In the genomic region with DNA sequence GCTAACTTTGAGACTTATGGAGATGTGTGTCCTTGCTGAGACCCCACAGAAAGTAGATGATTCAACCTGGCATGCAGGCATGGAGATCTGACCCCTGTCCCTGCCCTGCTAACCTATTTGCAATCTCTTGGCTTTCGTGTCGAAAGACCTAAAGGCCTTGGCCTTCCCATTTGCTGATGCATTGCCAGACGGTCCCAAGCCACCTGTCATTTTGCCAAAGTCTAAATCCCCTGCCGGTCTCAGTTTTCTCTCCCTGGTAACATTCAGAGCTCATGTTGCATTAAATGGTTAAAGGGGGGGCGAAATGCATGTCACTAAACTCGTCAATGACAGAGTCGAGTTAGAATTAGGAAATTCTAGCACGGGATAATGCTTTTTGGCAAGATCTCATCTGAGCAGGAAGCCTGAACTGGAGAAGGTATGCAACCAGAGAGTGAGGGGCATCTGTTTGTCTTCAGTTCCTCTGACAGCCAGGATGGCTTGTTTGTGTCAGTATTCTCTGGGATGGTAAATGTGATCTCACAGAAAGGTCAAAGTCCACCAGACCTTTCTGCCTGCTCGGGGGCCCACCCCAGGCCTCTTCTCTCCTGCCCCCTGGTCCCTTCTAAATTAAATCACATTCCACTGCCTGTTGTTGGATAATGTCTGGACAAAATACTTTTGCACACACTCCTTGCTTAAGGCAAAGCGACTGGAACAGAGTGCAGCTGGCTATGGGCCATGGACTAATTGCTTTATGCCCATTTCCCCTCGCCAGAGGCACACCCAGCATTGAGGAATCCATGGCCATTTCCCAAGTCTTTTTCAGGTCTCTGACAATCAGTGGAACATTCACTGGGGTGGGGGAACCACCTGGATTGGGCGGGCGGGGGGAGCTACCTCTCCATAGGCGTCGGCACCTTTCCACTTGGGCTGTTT, we compare ENCODE assay signal across 8 mouse cellular contexts.
A peak's percentile ranks its signal among the peaks of the same experiment; 100 is the strongest.
DNase-seq lines count a peak whose midpoint lies in the region; ATAC-seq and TF ChIP-seq lines count a peak whose summit lies in the region.

No protein-coding gene starts in this region.

- no peaks in the 10 kb centered on the region for H3K9me3 ChIP-seq in midbrain, postnatal 0 days (ENCODE audit: low read length)
- H3K9me3 ChIP-seq in midbrain, embryonic 14.5 days (ENCODE audit: control insufficient read depth, low read length), result no peaks in the 10 kb centered on the region
- H3K9me3 ChIP-seq in lung, embryonic 15.5 days, result no peaks in the 10 kb centered on the region

- no peak overlapping the region for H3K4me3 ChIP-seq in midbrain, postnatal 0 days (ENCODE audit: low read depth, low read length)
- H3K4me3 ChIP-seq in midbrain, embryonic 14.5 days (replicated peaks; ENCODE audit: low read depth, low read length), result no peak overlapping the region
- no peak overlapping the region for H3K4me3 ChIP-seq in lung, embryonic 15.5 days

- no peaks in the 10 kb centered on the region for H3K27me3 ChIP-seq in midbrain, postnatal 0 days (ENCODE audit: insufficient read depth, low read length)
- H3K27me3 ChIP-seq in midbrain, embryonic 14.5 days (ENCODE audit: control insufficient read depth, insufficient read depth, low read length), result no peaks in the 10 kb centered on the region
- H3K27me3 ChIP-seq in lung, embryonic 15.5 days, result no peaks in the 10 kb centered on the region

- no peak overlapping the region for H3K9ac ChIP-seq in midbrain, postnatal 0 days (replicated peaks; ENCODE audit: low read length, poor library complexity, severe bottlenecking)
- no peak overlapping the region for H3K9ac ChIP-seq in midbrain, embryonic 14.5 days (replicated peaks; ENCODE audit: low read length)
- H3K9ac ChIP-seq in lung, embryonic 15.5 days, result no peak overlapping the region

- H3K4me1 ChIP-seq in midbrain, postnatal 0 days (ENCODE audit: insufficient read depth, low read length), result no peaks in the 10 kb centered on the region
- 0 out of 2 replicates have a peak, but pooled peaks cover 5% of the 10 kb centered on the region for H3K4me1 ChIP-seq in midbrain, embryonic 14.5 days (ENCODE audit: control insufficient read depth, insufficient read depth, low read length)
- peaks cover 18% of the 10 kb centered on the region for H3K4me1 ChIP-seq in lung, embryonic 15.5 days

- no peak overlapping the region for H3K27ac ChIP-seq in midbrain, postnatal 0 days (ENCODE audit: low read depth, low read length)
- no peak overlapping the region for H3K27ac ChIP-seq in midbrain, embryonic 14.5 days (replicated peaks; ENCODE audit: low read depth, low read length)
- H3K27ac ChIP-seq in lung, embryonic 15.5 days, result peak overlapping the region; percentile 21; the same call in 1 of the 2 replicates

- DNase-seq in midbrain, postnatal 0 days (ENCODE audit: low spot score), result peak; percentile 36
- DNase-seq in midbrain, embryonic 14.5 days, result no peak
- DNase-seq in heart, adult 18-20 months, result peak; percentile 55 to 82
- DNase-seq in kidney, adult 18-20 months, result peak; percentile 17
- no peak for DNase-seq in layer of hippocampus, postnatal 10 days (ENCODE audit: low spot score in 2 of 2)
- no peak for DNase-seq in left cerebral cortex, postnatal 14 days (ENCODE audit: low spot score in 2 of 2)
- no peak for DNase-seq in c-Kit-positive CD71-positive TER-119-positive erythroid progenitor cells, embryonic 14.5 days (ENCODE audit: low spot score)

- WGBS in midbrain, postnatal 0 days, result 61% methylated on average over 15 of the region's 15 CpGs
- WGBS in midbrain, embryonic 14.5 days, result 67% methylated on average over 15 of the region's 15 CpGs
- 35% methylated on average over 15 of the region's 15 CpGs for WGBS in lung, embryonic 15.5 days

- no peak for ATAC-seq in midbrain, postnatal 0 days (ENCODE audit: low FRiP score)
- ATAC-seq in midbrain, embryonic 14.5 days (ENCODE audit: low FRiP score, low TSS enrichment), result no peak
- ATAC-seq in lung, embryonic 15.5 days (ENCODE audit: borderline replicate concordance, extremely low read depth, low FRiP score, low TSS enrichment), result peak; percentile 39

- no peak overlapping the region for H3K4me2 ChIP-seq in midbrain, postnatal 0 days (ENCODE audit: low read depth, low read length, poor library complexity, severe bottlenecking)
- no peak overlapping the region for H3K4me2 ChIP-seq in midbrain, embryonic 14.5 days (ENCODE audit: low read length)
- H3K4me2 ChIP-seq in lung, embryonic 15.5 days, result no peak overlapping the region

- H3K36me3 ChIP-seq in midbrain, postnatal 0 days (ENCODE audit: insufficient read depth, low read length), result no peaks in the 10 kb centered on the region
- H3K36me3 ChIP-seq in midbrain, embryonic 14.5 days (ENCODE audit: control insufficient read depth, insufficient read depth, low read length), result no peaks in the 10 kb centered on the region
- H3K36me3 ChIP-seq in lung, embryonic 15.5 days, result no peaks in the 10 kb centered on the region

- intact Hi-C loops in left cerebral cortex, postnatal 14 days (cut with DNase I), result no loop called here

- no peak for TF ChIP-seq CTCF in midbrain, postnatal 0 days (IDR thresholded peaks at IDR 0.05)

Comparison
In these comparisons a context has a peak if more than half of its experiments do, and no peak if none do; other contexts are left out.
1. DNase-seq: peak in midbrain, postnatal 0 days (single experiment), heart, adult 18-20 months (2 of 2) and kidney, adult 18-20 months (single experiment); none in midbrain, embryonic 14.5 days (single experiment), layer of hippocampus, postnatal 10 days (0 of 2), left cerebral cortex, postnatal 14 days (0 of 2) and c-Kit-positive CD71-positive TER-119-positive erythroid progenitor cells, embryonic 14.5 days (single experiment).